Mouse (Mus musculus) brain, embryonic 14.5 days (tissue): ENCODE measurements around the gene Xrn2.

Experiments
- CTCF ChIP-seq: fragments of 200-500 bp; IDR thresholded peaks from 2 replicates; pipeline ENCODE4 v1.5.1; 2012; ENCODE audit warnings: inconsistent platforms, mild to moderate bottlenecking, moderate library complexity, borderline replicate concordance; ENCODE audit not compliant: insufficient read depth, insufficient read length; ENCODE audit errors: extremely low read depth
- POLR2A ChIP-seq: fragments of 200-500 bp; IDR thresholded peaks from 2 replicates; pipeline ENCODE4 v1.6.1; 2012; ENCODE audit warnings: mild to moderate bottlenecking, inconsistent platforms, borderline replicate concordance; ENCODE audit not compliant: poor library complexity, insufficient read depth, insufficient read length, severe bottlenecking; ENCODE audit errors: extremely low read depth

GRCm38 (mm10) chr2:146975453-146976028 lies 37.3 kb upstream of the Xrn2 start:
- TF ChIP-seq CTCF, result no peak
- TF ChIP-seq POLR2A, result no peak
